Mouse (Mus musculus): ENCODE results near the gene Snx8.

DNA sequence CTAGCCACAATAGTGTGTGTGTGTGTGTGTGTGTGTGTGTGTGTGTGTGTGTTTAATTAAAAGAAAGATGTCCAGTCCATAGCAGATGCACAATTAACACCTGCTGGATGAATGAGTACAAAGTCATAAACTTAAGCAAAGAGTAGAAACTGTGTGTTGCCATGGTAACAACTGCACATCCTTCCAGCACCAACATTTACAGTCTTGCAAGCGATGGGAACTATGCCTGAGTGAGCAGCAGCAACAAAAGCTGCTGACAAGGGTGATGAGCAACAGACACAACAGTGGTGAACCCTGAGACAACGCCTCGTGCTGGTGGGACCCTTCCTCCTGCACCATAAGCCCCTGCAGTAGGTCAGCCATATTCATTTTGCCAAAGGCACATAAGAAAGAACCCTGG lies 14.8 kb downstream of the Snx8 start:
- no peak for TF ChIP-seq EP300 (IDR thresholded peaks at IDR 0.05; ENCODE audit: insufficient read depth, low read depth, low read length)
- TF ChIP-seq CTCF (IDR thresholded peaks at IDR 0.05), result no peak
- no peak for TF ChIP-seq POLR2A (IDR thresholded peaks at IDR 0.05; ENCODE audit: insufficient read depth, low read depth, low read length)
